Mouse (Mus musculus) macrophage (primary cell): ENCODE data around the gene Krtap16-1. TPM values are rescaled to one million over a fixed set of nuclear protein-coding genes. Genes with fewer than 3 reads are reported as not detected.

ENCODE experiments used
- H3K27ac ChIP-seq: fragments of 350-480 bp; formaldehyde crosslinking; 2 replicates; pipeline ENCODE4 v1.9.0; 2021
- H3K36me3 ChIP-seq: fragments of 350-480 bp; formaldehyde crosslinking; 2 replicates; pipeline ENCODE4 v1.9.0; 2021; ENCODE audit errors: inconsistent target
- H3K4me3 ChIP-seq: fragments of 350-480 bp; formaldehyde crosslinking; 2 replicates; pipeline ENCODE4 v1.9.0; 2021; ENCODE audit errors: inconsistent target
- H3K79me2 ChIP-seq: fragments of 350-480 bp; formaldehyde crosslinking; 2 replicates; pipeline ENCODE4 v1.9.0; 2021; ENCODE audit errors: inconsistent target
- WGBS: methylation state at CpG from one replicate; pipeline ENCODE4 v1.1.7; 2026; ENCODE audit warnings: inconsistent platforms; ENCODE audit not compliant: missing documents; 5-methylcytosine and 5-hydroxymethylcytosine counted together
- polyA plus RNA-seq: library from polyadenylated mRNA; stranded (reverse); fragments of 250-400 nt; gene quantifications from 3 replicates; pipeline ENCODE4 v1.2.4, GENCODE M21; 2018; ENCODE audit warnings: inconsistent platforms
- total RNA-seq, 78 experiments: library from RNA; depleted of rRNA; stranded (reverse); fragments of 250-400 nt; gene quantifications; 1 replicate in 9 of 78; 2 replicates in 24 of 78; 3 replicates in 43 of 78; 4 replicates in 2 of 78; pipeline ENCODE4 v1.2.4; 2018; ENCODE audit warnings: inconsistent platforms in 56 of 78

Krtap16-1 gene
- not detected for total RNA-seq (2018; cell fraction: chromatin; rRNA removed)
- not detected for total RNA-seq (2018; cell fraction: cytosol; rRNA removed)
- total RNA-seq (2018; cell fraction: nucleus; rRNA removed): not detected
- polyA plus RNA-seq: not detected in 3 replicates

- Histone ChIP-seq H3K36me3 (no peaks in the 10 kb centered on the region), H3K27ac (no peak within 1 kb of the TSS), H3K79me2 (no peaks in the 10 kb centered on the region), H3K4me3 (no peak within 1 kb of the TSS)
- 93% methylated on average over 8 of the region's 8 CpGs for WGBS
Measured at GRCm38 (mm10) chr11:99986180-99986647, at the start of gene Krtap16-1. Gene Krtap16-1, minus strand, starts transcription at chr11:99986597.

GRCm38 (mm10) chr11:100029768-100030167 lies 43.4 kb upstream of the Krtap16-1 start, which contains the start of gene Krt33b:
Gene Krt33b, minus strand, starts transcription at chr11:100029868.
- Histone ChIP-seq H3K4me3 (no peak within 1 kb of the TSS), H3K79me2 (no peaks in the 10 kb centered on the region), H3K36me3 (no peaks in the 10 kb centered on the region), H3K27ac (no peak within 1 kb of the TSS)
- WGBS: 89% methylated on average over 6 of the region's 6 CpGs

- Histone ChIP-seq H3K4me3 (no peak overlapping the region), H3K27ac (no peak overlapping the region), H3K79me2 (no peaks in the 10 kb centered on the region), H3K36me3 (no peaks in the 10 kb centered on the region)
- WGBS: 79% methylated on average over 5 of the region's 5 CpGs
Measured at GRCm38 (mm10) chr11:100021438-100021837, 35.0 kb upstream of the Krtap16-1 start.

- Histone ChIP-seq H3K27ac (no peak overlapping the region), H3K79me2 (no peaks in the 10 kb centered on the region), H3K36me3 (no peaks in the 10 kb centered on the region), H3K4me3 (no peak overlapping the region)
- 67% methylated on average over 1 of the region's 1 CpGs for WGBS
Measured at GRCm38 (mm10) chr11:100019466-100019865, 33.1 kb upstream of the Krtap16-1 start.

- Histone ChIP-seq H3K36me3 (no peaks in the 10 kb centered on the region), H3K27ac (no peak within 1 kb of the TSS), H3K79me2 (no peaks in the 10 kb centered on the region), H3K4me3 (no peak within 1 kb of the TSS)
- 64% methylated on average over 4 of the region's 4 CpGs for whole genome bisulfite sequencing
Measured at GRCm38 (mm10) chr11:100016112-100016511, 29.7 kb upstream of the Krtap16-1 start, which contains the start of gene Krt33a. Gene Krt33a, minus strand, starts transcription at chr11:100016212.

GRCm38 (mm10) chr11:100013691-100014171 lies 27.3 kb upstream of the Krtap16-1 start:
- no peak overlapping the region for H3K4me3 ChIP-seq
- no peaks in the 10 kb centered on the region for H3K36me3 ChIP-seq
- H3K79me2 ChIP-seq: no peaks in the 10 kb centered on the region
- H3K27ac ChIP-seq: no peak overlapping the region
- WGBS: 79% methylated on average over 4 of the region's 4 CpGs

- no peak overlapping the region for H3K27ac ChIP-seq
- 92% methylated on average over 5 of the region's 5 CpGs for WGBS
Measured at GRCm38 (mm10) chr11:100010682-100011081, 24.3 kb upstream of the Krtap16-1 start.

GRCm38 (mm10) chr11:100008336-100008735 lies 21.9 kb upstream of the Krtap16-1 start:
- Histone ChIP-seq H3K36me3 (no peaks in the 10 kb centered on the region), H3K79me2 (no peaks in the 10 kb centered on the region), H3K4me3 (no peak overlapping the region), H3K27ac (no peak overlapping the region)
- 89% methylated on average over 5 of the region's 5 CpGs for WGBS

More at GRCm38 (mm10) chr11:100010682-100011081, 24.3 kb upstream of the Krtap16-1 start:
- H3K79me2 ChIP-seq: no peaks in the 10 kb centered on the region
- no peaks in the 10 kb centered on the region for H3K36me3 ChIP-seq
- H3K4me3 ChIP-seq: no peak overlapping the region

- Histone ChIP-seq H3K27ac (no peak overlapping the region), H3K79me2 (no peaks in the 10 kb centered on the region), H3K36me3 (no peaks in the 10 kb centered on the region), H3K4me3 (no peak overlapping the region)
- 40% methylated on average over 3 of the region's 3 CpGs for WGBS
Measured at GRCm38 (mm10) chr11:100006624-100007023, 20.2 kb upstream of the Krtap16-1 start.

GRCm38 (mm10) chr11:100005905-100006304 lies 19.5 kb upstream of the Krtap16-1 start:
- Histone ChIP-seq H3K4me3 (no peak overlapping the region), H3K79me2 (no peaks in the 10 kb centered on the region), H3K36me3 (no peaks in the 10 kb centered on the region), H3K27ac (no peak overlapping the region)
- 84% methylated on average over 8 of the region's 8 CpGs for WGBS

GRCm38 (mm10) chr11:100004846-100005245 lies 18.4 kb upstream of the Krtap16-1 start:
- Histone ChIP-seq H3K36me3 (no peaks in the 10 kb centered on the region), H3K27ac (no peak overlapping the region), H3K4me3 (no peak overlapping the region), H3K79me2 (no peaks in the 10 kb centered on the region)
- 28% methylated on average over 5 of the region's 6 CpGs for WGBS

GRCm38 (mm10) chr11:99999091-99999490 lies 12.7 kb upstream of the Krtap16-1 start:
- Histone ChIP-seq H3K27ac (no peak overlapping the region), H3K36me3 (no peaks in the 10 kb centered on the region), H3K79me2 (no peaks in the 10 kb centered on the region), H3K4me3 (no peak overlapping the region)
- 91% methylated on average over 7 of the region's 7 CpGs for WGBS

- H3K4me3 ChIP-seq: no peak overlapping the region
- WGBS: 62% methylated on average over 4 of the region's 4 CpGs
Measured at GRCm38 (mm10) chr11:99994384-99994661, 7.9 kb upstream of the Krtap16-1 start.

GRCm38 (mm10) chr11:99993620-99994383 lies 7.4 kb upstream of the Krtap16-1 start, which contains the start of gene Krtap17-1:
Gene Krtap17-1, minus strand, starts transcription at chr11:99993994.
- Histone ChIP-seq H3K36me3 (no peaks in the 10 kb centered on the region), H3K79me2 (no peaks in the 10 kb centered on the region), H3K4me3 (no peak within 1 kb of the TSS), H3K27ac (no peak within 1 kb of the TSS)
- WGBS: 29% methylated on average over 26 of the region's 26 CpGs

More at GRCm38 (mm10) chr11:99994384-99994661, 7.9 kb upstream of the Krtap16-1 start:
- no peaks in the 10 kb centered on the region for H3K36me3 ChIP-seq
- H3K27ac ChIP-seq: no peak overlapping the region
- no peaks in the 10 kb centered on the region for H3K79me2 ChIP-seq

GRCm38 (mm10) chr11:99990571-99990970 lies 4.2 kb upstream of the Krtap16-1 start:
- no peak overlapping the region for H3K4me3 ChIP-seq
- H3K79me2 ChIP-seq: no peaks in the 10 kb centered on the region
- WGBS: 81% methylated on average over 3 of the region's 3 CpGs
- no peak overlapping the region for H3K27ac ChIP-seq
- no peaks in the 10 kb centered on the region for H3K36me3 ChIP-seq
